Mouse (Mus musculus) stomach, postnatal 0 days (tissue): Measurements from ENCODE around the gene Hpn. TPM values are rescaled to one million over a fixed set of nuclear protein-coding genes. Genes with fewer than 3 reads are reported as not detected.

ENCODE experiments used
- ATAC-seq: fragments of 200-750 bp; cut with Nextera tagmentation; 2 replicates; pipeline ENCODE4 v1.8.0; 2017; ENCODE audit not compliant: low FRiP score, low TSS enrichment
- DNase-seq: peaks from one replicate; pipeline ENCODE4 v3.0.0-alpha.2; 2016; ENCODE audit warnings: low spot score
- H3K27ac ChIP-seq: fragments of 300-500 bp; sonication (generic); replicated peaks from 2 replicates; pipeline ENCODE4 v1.5.1; 2014; ENCODE audit warnings: mild to moderate bottlenecking, control low read depth
- H3K27me3 ChIP-seq: fragments of 300-500 bp; sonication (generic); 2 replicates; pipeline ENCODE4 v1.6.1; 2014; ENCODE audit warnings: low read length; ENCODE audit not compliant: control insufficient read depth, insufficient read depth
- H3K36me3 ChIP-seq: fragments of 300-500 bp; sonication (generic); 2 replicates; pipeline ENCODE4 v1.6.1; 2014; ENCODE audit warnings: low read length, mixed read lengths; ENCODE audit not compliant: control insufficient read depth, insufficient read depth
- H3K4me1 ChIP-seq: fragments of 300-500 bp; sonication (generic); replicated peaks from 2 replicates; pipeline ENCODE4 v1.6.1; 2014; ENCODE audit warnings: antibody characterized with exemption; ENCODE audit not compliant: control insufficient read depth, insufficient read depth
- H3K4me2 ChIP-seq: fragments of 300-500 bp; sonication (generic); replicated peaks from 2 replicates; pipeline ENCODE4 v1.6.1; 2014; ENCODE audit warnings: low read depth, mild to moderate bottlenecking, control low read depth, moderate library complexity
- H3K4me3 ChIP-seq: fragments of 300-500 bp; sonication (generic); 2 replicates; pipeline ENCODE4 v1.5.1; 2014; ENCODE audit warnings: low read depth, low read length, control low read depth
- H3K9ac ChIP-seq: fragments of 300-500 bp; sonication (generic); 2 replicates; pipeline ENCODE4 v1.6.1; 2014; ENCODE audit warnings: mild to moderate bottlenecking, low read length, control low read depth, mixed read lengths
- H3K9me3 ChIP-seq: fragments of 300-500 bp; sonication (generic); 2 replicates; pipeline ENCODE4 v1.6.1; 2016; ENCODE audit warnings: low read length; ENCODE audit not compliant: control insufficient read depth
- CTCF ChIP-seq: IDR thresholded peaks from 2 replicates; pipeline ENCODE4 v1.5.1; 2016; ENCODE audit warnings: antibody characterized with exemption, low read depth, mild to moderate bottlenecking, moderate library complexity
- EP300 ChIP-seq: optimal IDR thresholded peaks from 2 replicates; pipeline ENCODE3; 2016; ENCODE audit warnings: antibody characterized with exemption
- WGBS: fragments of 180-500 bp; shearing (Covaris S2); extraction: QIAGEN DNeasy Blood & Tissue Kit; methylation state at CpG from one replicate; pipeline ENCODE4 v1.1.7; 2014; 5-methylcytosine and 5-hydroxymethylcytosine counted together
- polyA plus RNA-seq: library from polyadenylated mRNA; unstranded; fragments of >200 nt; fragmentation: Nextera tagmentation; extraction: Ambion mirVana; gene quantifications from 2 replicates; pipeline ENCODE4 v1.2.1, GENCODE M21; 2015

The Hpn gene
- polyA plus RNA-seq, 1 experiment from 2014 or later: 17.9 TPM

DNA sequence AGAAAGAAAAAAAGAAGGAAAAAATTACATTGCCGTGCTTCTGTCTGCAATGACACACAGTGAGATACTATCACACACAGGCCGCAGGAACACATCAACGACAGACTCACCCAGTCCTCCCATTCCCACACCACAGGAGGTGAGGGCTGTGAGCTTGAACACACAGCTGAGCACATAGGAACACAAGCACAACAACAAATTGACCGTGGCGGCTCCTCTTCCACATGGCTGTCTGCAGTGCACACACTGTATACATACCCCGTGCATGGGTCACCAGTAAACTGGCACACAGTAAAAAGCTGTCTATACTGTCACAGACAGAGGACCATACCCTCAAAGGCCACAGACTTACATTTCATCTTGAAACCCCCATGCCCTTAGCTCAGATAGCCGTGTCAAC is 58.6 kb downstream of the Hpn start:
- Histone ChIP-seq H3K9me3 (no peaks in the 10 kb centered on the region), H3K27me3 (0 out of 2 replicates have a peak, but pooled peaks cover under 1% of the 10 kb centered on the region), H3K9ac (no peak overlapping the region), H3K27ac (no peak overlapping the region), H3K4me2 (no peak overlapping the region), H3K4me1 (no peaks in the 10 kb centered on the region; the same call in 1 of the 2 replicates), H3K4me3 (no peak overlapping the region), H3K36me3 (no peaks in the 10 kb centered on the region)
- DNase-seq (no peak), ATAC-seq (no peak)
- TF ChIP-seq EP300: no peak
- no peak for TF ChIP-seq CTCF
- 73% methylated on average over 7 of the region's 7 CpGs for WGBS

- 0 out of 2 replicates have a peak, but pooled peaks cover 3% of the 10 kb centered on the region for H3K27me3 ChIP-seq
- ATAC-seq (no peak), DNase-seq (no peak)
- no peak overlapping the region for H3K9ac ChIP-seq
- H3K9me3 ChIP-seq: no peaks in the 10 kb centered on the region
- TF ChIP-seq EP300: no peak
- no peak for TF ChIP-seq CTCF
- H3K27ac ChIP-seq: no peak overlapping the region
- 7% methylated on average over 3 of the region's 4 CpGs for WGBS
- H3K4me2 ChIP-seq: no peak overlapping the region
- peaks cover 3% of the 10 kb centered on the region for H3K4me1 ChIP-seq
- H3K4me3 ChIP-seq: no peak overlapping the region
- H3K36me3 ChIP-seq: no peaks in the 10 kb centered on the region
Measured at GRCm38 (mm10) chr7:31055883-31056282, 59.2 kb downstream of the Hpn start.

DNA sequence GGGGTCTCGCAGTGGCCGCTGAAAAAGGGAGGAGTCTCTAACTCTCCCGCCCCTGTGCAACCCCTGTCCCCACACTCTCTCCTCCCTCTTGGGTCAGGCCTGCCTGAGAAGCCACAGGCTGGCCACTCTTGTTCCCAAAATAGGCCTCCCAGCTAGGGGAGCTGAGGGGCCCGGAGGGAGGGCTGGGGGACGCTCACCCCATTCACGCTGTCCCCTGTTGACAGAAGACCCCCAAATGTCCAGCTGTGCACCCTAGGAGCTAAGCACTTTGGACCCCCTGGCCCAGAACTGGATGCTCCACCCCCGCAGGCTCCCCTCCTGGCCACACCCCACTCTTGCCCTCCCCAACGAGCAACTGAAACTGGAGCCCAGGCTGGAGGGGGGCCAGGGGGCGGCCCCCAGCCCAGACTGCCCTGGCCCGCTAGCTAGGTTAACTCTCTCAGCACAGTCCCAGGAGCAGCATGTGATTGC is 59.7 kb downstream of the Hpn start:
- peak overlapping the region; percentile 54 for H3K4me2 ChIP-seq
- TF ChIP-seq EP300: no peak
- TF ChIP-seq CTCF: no peak
- peak; percentile 73 for DNase-seq
- peak overlapping the region; percentile 83 for H3K27ac ChIP-seq
- peak overlapping the region; percentile 58 for H3K9ac ChIP-seq
- H3K36me3 ChIP-seq: no peaks in the 10 kb centered on the region
- peak overlapping the region; percentile 39 for H3K4me3 ChIP-seq
- WGBS: 10% methylated on average over 10 of the region's 10 CpGs
- no peaks in the 10 kb centered on the region for H3K9me3 ChIP-seq
- H3K4me1 ChIP-seq: peaks cover 3% of the 10 kb centered on the region
- H3K27me3 ChIP-seq: 0 out of 2 replicates have a peak, but pooled peaks cover 3% of the 10 kb centered on the region
- peak; percentile 76 for ATAC-seq

- no peak for TF ChIP-seq CTCF
- no peak for TF ChIP-seq EP300
- no peaks in the 10 kb centered on the region for H3K9me3 ChIP-seq
- no peak for DNase-seq
Measured at GRCm38 (mm10) chr7:31054661-31055320, 60.3 kb downstream of the Hpn start.

DNA sequence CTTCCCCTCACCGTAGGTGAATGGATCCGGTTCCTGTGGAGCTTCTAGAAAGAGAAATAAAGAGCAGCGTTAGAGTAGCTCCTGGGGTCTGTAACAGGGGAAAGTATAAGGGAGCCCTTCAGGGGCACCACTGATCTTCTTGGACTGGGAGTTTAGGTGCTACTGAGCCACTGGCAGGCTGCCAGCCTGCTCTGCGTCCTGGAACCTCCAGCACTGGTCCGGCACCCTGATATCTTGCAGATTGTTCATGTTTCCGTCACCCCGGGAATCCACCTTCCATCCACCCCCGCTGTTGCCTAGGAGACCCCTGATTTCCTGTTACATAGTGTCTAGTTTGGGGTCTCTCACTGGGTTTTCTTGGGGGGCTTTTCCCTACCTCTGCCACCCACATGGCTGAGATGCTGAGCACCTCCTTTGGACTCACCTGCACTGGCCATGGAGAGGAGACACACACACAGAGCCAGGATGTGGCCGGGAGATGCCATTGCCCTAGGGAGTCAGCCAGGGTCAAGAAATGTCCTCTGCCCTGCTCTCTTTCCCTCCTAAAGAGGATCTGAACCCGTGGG is 61.1 kb downstream of the Hpn start:
- H3K9me3 ChIP-seq: no peaks in the 10 kb centered on the region
- TF ChIP-seq EP300: no peak
- TF ChIP-seq CTCF: no peak
- H3K9ac ChIP-seq: peak overlapping the region; percentile 58
- peak overlapping the region; percentile 39 for H3K4me3 ChIP-seq
- ATAC-seq (no peak), DNase-seq (no peak)
- H3K27ac ChIP-seq: peak overlapping the region; percentile 83; the same call in 1 of the 2 replicates
- H3K36me3 ChIP-seq: no peaks in the 10 kb centered on the region
- H3K4me2 ChIP-seq: peak overlapping the region; percentile 54
- WGBS: 33% methylated on average over 10 of the region's 10 CpGs
- H3K27me3 ChIP-seq: 0 out of 2 replicates have a peak, but pooled peaks cover 3% of the 10 kb centered on the region
- H3K4me1 ChIP-seq: peaks cover 3% of the 10 kb centered on the region

More at GRCm38 (mm10) chr7:31054661-31055320, 60.3 kb downstream of the Hpn start:
- no peak for ATAC-seq
- 41% methylated on average over 11 of the region's 11 CpGs for WGBS
- Histone ChIP-seq H3K27ac (peak overlapping the region; percentile 83), H3K4me2 (peak overlapping the region; percentile 54), H3K4me3 (peak overlapping the region; percentile 39), H3K9ac (peak overlapping the region; percentile 58), H3K27me3 (0 out of 2 replicates have a peak, but pooled peaks cover 3% of the 10 kb centered on the region), H3K36me3 (no peaks in the 10 kb centered on the region), H3K4me1 (peaks cover 3% of the 10 kb centered on the region)
